Mouse (Mus musculus): ENCODE measurements around the gene Cfap61. TPM values are rescaled to one million over a fixed set of nuclear protein-coding genes. Genes with fewer than 3 reads are reported as not detected.
"Not testable (repeated sequence)": the region's sequence is repeated elsewhere in the genome, so short reads cannot be mapped to it uniquely, and the experiment has no call there.

Cfap61 gene
- not detected in 2 replicates for polyA plus RNA-seq (2012; ENCODE audit: insufficient read depth, insufficient read length, missing spikeins)

- Histone ChIP-seq H3K4me1 (ENCODE audit: control insufficient read depth, insufficient read depth, insufficient read length, low read length) (no peaks in the 10 kb centered on the region), H3K27ac (replicated peaks; ENCODE audit: low read depth, low read length) (peak within 1 kb of the TSS; percentile 33), H3K4me3 (ENCODE audit: insufficient read depth, low read depth, low read length) (peak within 1 kb of the TSS; percentile 96)
Observed at GRCm38 (mm10) chr2:145934339-145935231, at the start of gene Cfap61, which contains the start of gene Crnkl1. Cfap61 (plus strand) TSS chr2:145934784. Crnkl1 (minus strand) TSS chr2:145935014.

- H3K27ac ChIP-seq (replicated peaks; ENCODE audit: low read depth, low read length): peak overlapping the region; percentile 87
- no peak overlapping the region for H3K4me3 ChIP-seq (ENCODE audit: insufficient read depth, low read depth, low read length)
- peaks cover 55% of the 10 kb centered on the region for H3K4me1 ChIP-seq (ENCODE audit: control insufficient read depth, insufficient read depth, insufficient read length, low read length)
Observed at GRCm38 (mm10) chr2:145884913-145885785, 49.4 kb upstream of the Cfap61 start.

GRCm38 (mm10) chr2:145887937-145888765 lies 46.4 kb upstream of the Cfap61 start:
- Histone ChIP-seq H3K4me3 (ENCODE audit: insufficient read depth, low read depth, low read length) (no peak overlapping the region), H3K4me1 (ENCODE audit: control insufficient read depth, insufficient read depth, insufficient read length, low read length) (peaks cover 39% of the 10 kb centered on the region), H3K27ac (replicated peaks; ENCODE audit: low read depth, low read length) (peak overlapping the region; percentile 87)

GRCm38 (mm10) chr2:145888766-145889480 lies 45.7 kb upstream of the Cfap61 start:
- Histone ChIP-seq H3K4me1 (ENCODE audit: control insufficient read depth, insufficient read depth, insufficient read length, low read length) (peaks cover 34% of the 10 kb centered on the region), H3K27ac (replicated peaks; ENCODE audit: low read depth, low read length) (peak overlapping the region; percentile 87), H3K4me3 (ENCODE audit: insufficient read depth, low read depth, low read length) (no peak overlapping the region)

GRCm38 (mm10) chr2:145890571-145890970 lies 44.0 kb upstream of the Cfap61 start:
- Histone ChIP-seq H3K4me3 (ENCODE audit: insufficient read depth, low read depth, low read length) (no peak overlapping the region), H3K4me1 (ENCODE audit: control insufficient read depth, insufficient read depth, insufficient read length, low read length) (peaks cover 20% of the 10 kb centered on the region), H3K27ac (replicated peaks; ENCODE audit: low read depth, low read length) (no peak overlapping the region)

GRCm38 (mm10) chr2:145893756-145894155 lies 40.8 kb upstream of the Cfap61 start:
- Histone ChIP-seq H3K4me1 (ENCODE audit: control insufficient read depth, insufficient read depth, insufficient read length, low read length) (peaks cover 9% of the 10 kb centered on the region), H3K27ac (replicated peaks; ENCODE audit: low read depth, low read length) (no peak overlapping the region), H3K4me3 (ENCODE audit: insufficient read depth, low read depth, low read length) (no peak overlapping the region)

- Histone ChIP-seq H3K4me1 (ENCODE audit: control insufficient read depth, insufficient read depth, insufficient read length, low read length) (no peaks in the 10 kb centered on the region), H3K4me3 (ENCODE audit: insufficient read depth, low read depth, low read length) (no peak overlapping the region), H3K27ac (replicated peaks; ENCODE audit: low read depth, low read length) (no peak overlapping the region)
Observed at GRCm38 (mm10) chr2:145898106-145898505, 36.5 kb upstream of the Cfap61 start.

GRCm38 (mm10) chr2:145900318-145900717 lies 34.3 kb upstream of the Cfap61 start:
- H3K4me1 ChIP-seq (ENCODE audit: control insufficient read depth, insufficient read depth, insufficient read length, low read length); H3K27ac ChIP-seq (replicated peaks; ENCODE audit: low read depth, low read length); H3K4me3 ChIP-seq (ENCODE audit: insufficient read depth, low read depth, low read length): not testable (repeated sequence)

- Histone ChIP-seq H3K4me3 (ENCODE audit: insufficient read depth, low read depth, low read length) (peak within 1 kb of the TSS; percentile 97; the same call in 1 of the 2 replicates), H3K4me1 (ENCODE audit: control insufficient read depth, insufficient read depth, insufficient read length, low read length) (peaks cover 7% of the 10 kb centered on the region), H3K27ac (replicated peaks; ENCODE audit: low read depth, low read length) (no peak within 1 kb of the TSS)
Observed at GRCm38 (mm10) chr2:145901861-145902260, 32.7 kb upstream of the Cfap61 start, which contains the start of gene Naa20. Naa20 (plus strand) TSS chr2:145902099.

- H3K4me1 ChIP-seq (ENCODE audit: control insufficient read depth, insufficient read depth, insufficient read length, low read length): peaks cover 7% of the 10 kb centered on the region
- peak overlapping the region; percentile 97 for H3K4me3 ChIP-seq (ENCODE audit: insufficient read depth, low read depth, low read length)
- H3K27ac ChIP-seq (replicated peaks; ENCODE audit: low read depth, low read length): peak overlapping the region; percentile 98
Observed at GRCm38 (mm10) chr2:145903061-145903901, 31.3 kb upstream of the Cfap61 start.

- Histone ChIP-seq H3K4me1 (ENCODE audit: control insufficient read depth, insufficient read depth, insufficient read length, low read length) (peaks cover 7% of the 10 kb centered on the region), H3K27ac (replicated peaks; ENCODE audit: low read depth, low read length) (peak overlapping the region; percentile 98), H3K4me3 (ENCODE audit: insufficient read depth, low read depth, low read length) (peak overlapping the region; percentile 97)
Observed at GRCm38 (mm10) chr2:145903983-145904616, 30.5 kb upstream of the Cfap61 start.

GRCm38 (mm10) chr2:145905156-145905555 lies 29.4 kb upstream of the Cfap61 start:
- H3K4me1 ChIP-seq (ENCODE audit: control insufficient read depth, insufficient read depth, insufficient read length, low read length): peaks cover 7% of the 10 kb centered on the region
- H3K4me3 ChIP-seq (ENCODE audit: insufficient read depth, low read depth, low read length): no peak overlapping the region
- no peak overlapping the region for H3K27ac ChIP-seq (replicated peaks; ENCODE audit: low read depth, low read length)

- not testable (repeated sequence) for H3K4me3 ChIP-seq (ENCODE audit: insufficient read depth, low read depth, low read length); H3K4me1 ChIP-seq (ENCODE audit: control insufficient read depth, insufficient read depth, insufficient read length, low read length); H3K27ac ChIP-seq (replicated peaks; ENCODE audit: low read depth, low read length)
Observed at GRCm38 (mm10) chr2:145905884-145906283, 28.7 kb upstream of the Cfap61 start.

All from brown adipose tissue, adult 24 weeks (tissue).